Mouse (Mus musculus): Measurements from ENCODE around the gene Olfr1393.
"Not testable (repeated sequence)": the region's sequence is repeated elsewhere in the genome, so short reads cannot be mapped to it uniquely, and the experiment has no call there.

The Olfr1393 gene

DNA sequence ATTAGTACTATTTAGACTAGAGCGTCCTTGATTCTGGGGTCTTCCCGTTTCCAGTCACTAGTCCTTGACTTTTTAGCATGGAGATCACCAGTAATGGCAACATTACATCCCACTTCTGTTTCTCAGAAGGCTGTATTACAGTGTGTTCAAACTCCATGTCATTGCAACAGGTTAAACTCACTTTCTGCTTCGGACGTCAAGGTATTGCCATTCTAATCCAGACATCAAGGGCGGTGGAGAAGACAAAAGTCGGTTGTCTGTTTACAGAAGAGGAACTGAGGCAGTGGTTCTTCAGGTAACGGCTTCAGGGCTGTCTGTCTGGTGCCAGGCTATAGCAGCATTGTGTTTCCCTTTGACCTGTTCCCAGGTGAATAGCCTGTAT is 26.7 kb upstream of the Olfr1393 start:
- no peak for DNase-seq (ENCODE audit: low spot score)

DNA sequence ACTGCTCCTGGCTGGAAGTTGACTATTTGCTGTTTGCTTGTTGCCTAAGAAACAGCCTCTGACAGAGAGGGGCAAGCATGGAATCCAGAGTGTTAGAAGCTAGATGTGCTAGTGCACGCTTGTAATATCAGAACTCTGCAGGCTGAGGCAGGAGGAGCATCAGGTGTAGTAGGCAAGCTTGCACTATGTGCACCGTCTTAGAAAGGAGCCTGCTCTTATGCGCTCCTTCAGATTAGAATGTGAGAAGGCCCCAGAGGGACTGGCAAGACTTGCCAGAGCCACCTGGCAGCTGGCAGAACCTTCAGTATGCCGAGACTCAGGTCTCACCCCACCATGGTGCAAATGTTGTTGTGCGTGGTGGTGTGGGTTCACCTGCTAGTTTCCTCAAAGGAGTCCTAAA is 26.1 kb upstream of the Olfr1393 start:
- no peak for DNase-seq (ENCODE audit: low spot score)

DNA sequence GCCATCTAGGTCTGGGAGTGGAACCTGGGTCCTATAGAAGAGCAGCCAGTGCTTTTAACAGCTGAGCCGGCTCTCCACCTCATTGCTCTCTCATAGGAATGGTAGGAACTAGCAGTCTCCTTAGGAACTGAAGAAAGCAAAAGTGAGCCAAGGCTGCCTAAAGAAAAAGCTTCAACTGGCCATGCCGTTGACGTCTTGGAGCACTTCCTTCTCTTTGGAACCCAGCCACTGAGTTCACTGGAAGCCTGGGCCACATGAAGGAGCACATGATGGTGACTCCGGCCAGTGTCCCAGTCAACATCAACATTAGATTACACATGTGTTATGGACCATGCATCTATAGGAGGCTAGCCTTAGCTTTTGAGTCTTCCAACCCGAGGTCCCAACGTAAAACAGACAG is 25.1 kb upstream of the Olfr1393 start:
- no peak for DNase-seq (ENCODE audit: low spot score)

DNA sequence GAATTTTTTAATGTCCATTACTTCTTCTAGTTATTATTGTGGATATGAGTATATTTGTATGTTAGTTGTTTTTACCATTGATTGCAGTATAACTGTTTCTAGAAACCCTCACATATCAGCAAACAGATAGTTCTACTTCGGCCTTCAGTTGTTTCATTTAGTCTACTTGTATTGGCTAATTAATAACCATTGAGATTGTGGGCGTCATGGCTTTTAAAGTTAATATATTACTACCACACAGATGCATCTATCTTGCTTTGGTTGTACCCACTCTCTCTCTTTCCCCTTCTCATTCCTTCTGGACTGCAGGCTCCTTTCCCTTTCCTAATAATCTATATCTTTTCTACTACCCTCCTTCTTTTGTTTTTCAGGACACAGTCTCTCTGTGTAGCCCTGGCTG is 18.8 kb upstream of the Olfr1393 start:
- no peak for DNase-seq (ENCODE audit: low spot score)

DNA sequence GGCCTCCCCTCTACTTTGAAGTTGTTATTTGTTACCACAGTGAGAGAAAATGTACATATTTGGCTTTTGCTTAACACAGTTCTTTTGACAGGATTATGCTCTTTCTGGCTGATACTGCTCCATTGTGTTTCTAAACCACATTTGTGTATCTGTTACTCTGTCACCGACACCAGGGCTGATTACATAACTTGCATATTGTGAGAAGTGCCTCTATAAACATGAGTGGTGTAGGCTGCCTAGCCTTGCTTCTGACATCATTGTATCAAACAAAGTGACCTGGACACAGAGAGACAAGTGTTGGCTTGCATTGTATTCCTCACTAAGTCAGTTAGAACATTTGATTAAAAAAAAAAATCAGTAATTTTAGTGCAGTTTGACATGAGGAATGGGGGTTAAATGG is 18.3 kb upstream of the Olfr1393 start:
- no peak for DNase-seq (ENCODE audit: low spot score)

DNA sequence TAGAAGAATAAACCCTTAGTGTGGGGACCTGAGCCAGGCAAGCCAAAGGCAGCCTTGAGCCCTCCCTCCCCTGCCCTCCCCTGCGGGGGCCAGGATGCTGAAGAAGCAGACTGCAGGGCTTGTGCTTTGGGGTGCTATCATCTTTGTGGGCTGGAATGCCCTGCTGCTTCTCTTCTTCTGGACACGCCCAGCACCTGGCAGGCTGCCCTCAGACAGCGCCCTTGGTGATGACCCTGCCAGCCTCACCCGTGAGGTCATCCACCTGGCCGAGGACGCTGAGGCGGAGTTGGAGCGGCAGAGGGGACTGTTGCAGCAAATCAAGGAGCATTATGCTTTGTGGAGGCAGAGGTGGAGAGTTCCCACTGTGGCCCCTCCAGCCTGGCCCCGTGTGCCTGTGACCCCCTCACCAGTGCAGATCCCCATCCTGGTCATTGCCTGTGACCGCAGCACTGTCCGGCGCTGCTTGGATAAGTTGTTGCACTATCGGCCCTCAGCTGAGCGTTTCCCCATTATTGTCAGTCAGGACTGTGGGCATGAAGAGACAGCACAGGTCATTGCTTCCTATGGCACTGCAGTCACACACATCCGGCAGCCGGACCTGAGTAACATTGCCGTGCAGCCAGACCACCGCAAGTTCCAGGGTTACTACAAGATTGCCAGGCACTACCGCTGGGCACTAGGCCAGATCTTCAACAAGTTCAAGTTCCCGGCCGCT is 17.3 kb upstream of the Olfr1393 start:
- peak; percentile 80 for DNase-seq (ENCODE audit: low spot score)

DNA sequence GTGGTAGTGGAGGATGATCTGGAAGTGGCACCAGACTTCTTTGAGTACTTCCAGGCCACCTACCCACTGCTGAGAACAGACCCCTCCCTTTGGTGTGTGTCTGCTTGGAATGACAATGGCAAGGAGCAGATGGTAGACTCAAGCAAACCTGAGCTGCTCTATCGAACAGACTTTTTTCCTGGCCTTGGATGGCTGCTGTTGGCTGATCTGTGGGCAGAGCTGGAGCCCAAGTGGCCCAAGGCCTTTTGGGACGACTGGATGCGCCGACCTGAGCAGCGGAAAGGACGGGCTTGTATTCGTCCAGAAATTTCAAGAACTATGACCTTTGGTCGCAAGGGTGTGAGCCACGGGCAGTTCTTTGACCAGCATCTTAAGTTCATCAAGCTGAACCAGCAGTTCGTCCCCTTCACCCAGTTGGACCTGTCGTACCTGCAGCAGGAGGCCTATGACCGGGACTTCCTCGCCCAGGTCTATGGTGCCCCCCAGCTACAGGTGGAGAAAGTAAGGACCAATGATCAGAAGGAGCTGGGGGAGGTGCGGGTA is 16.7 kb upstream of the Olfr1393 start:
- DNase-seq (ENCODE audit: low spot score) = no peak

DNA sequence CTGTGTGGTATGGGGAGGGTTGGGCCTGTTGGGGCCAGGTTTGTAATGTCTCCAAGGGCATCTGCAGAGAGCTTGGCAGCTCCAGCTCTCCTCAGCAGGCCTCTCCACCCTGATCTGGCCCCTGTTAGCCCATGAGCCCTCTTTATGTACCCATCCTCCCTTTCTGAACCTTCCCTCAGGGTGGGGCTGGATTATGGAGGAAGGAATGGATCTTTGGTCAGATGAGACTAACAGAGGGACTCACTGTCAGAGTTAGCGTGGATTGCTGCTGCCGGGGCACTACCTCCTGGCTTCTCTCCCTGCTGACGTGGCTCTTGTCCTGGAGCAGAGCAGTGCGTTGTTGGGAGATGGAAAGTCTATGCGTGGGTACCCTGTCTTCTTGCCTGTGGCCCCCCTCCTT is 15.8 kb upstream of the Olfr1393 start:
- DNase-seq (ENCODE audit: low spot score) = no peak

DNA sequence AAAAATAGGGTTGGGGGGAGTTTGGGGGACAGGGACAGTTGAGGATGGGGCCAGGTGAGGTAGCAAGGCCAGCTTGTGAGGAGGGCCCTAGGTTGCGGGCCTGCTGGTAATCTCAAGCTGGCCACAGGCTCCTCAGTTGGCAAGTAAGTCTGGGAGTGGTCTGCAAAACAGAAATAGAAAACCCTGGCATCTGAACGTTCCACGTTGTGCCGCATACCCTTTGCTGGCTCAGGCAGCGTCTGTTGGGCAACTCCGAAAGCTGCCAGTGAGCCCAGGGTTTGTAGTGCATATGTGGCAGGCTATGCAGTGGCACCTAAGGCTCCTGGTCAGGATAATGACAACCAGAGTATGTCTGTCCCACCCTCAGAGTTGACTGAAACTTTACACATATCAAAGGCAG is 15.0 kb upstream of the Olfr1393 start:
- no peak for DNase-seq (ENCODE audit: low spot score)

DNA sequence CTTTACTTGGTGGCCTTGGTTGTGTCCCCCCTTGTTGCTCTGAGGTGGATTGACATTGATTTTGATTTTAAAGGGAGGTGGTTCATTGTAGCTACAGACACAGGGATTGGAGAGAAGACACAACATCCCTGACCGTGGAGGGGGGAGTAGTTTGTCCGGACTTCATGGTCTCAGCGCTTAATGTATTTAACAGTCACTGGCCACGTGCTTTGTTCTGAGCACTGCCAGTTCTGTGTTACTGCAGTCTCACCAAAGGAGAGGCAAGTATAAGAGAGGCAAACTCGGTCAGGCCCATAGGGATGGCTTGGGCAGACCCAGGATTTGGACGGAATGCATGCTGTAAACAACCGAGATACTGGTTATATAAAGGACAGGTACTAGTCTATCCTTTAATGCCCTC is 14.0 kb upstream of the Olfr1393 start:
- DNase-seq (ENCODE audit: low spot score) = no peak

DNA sequence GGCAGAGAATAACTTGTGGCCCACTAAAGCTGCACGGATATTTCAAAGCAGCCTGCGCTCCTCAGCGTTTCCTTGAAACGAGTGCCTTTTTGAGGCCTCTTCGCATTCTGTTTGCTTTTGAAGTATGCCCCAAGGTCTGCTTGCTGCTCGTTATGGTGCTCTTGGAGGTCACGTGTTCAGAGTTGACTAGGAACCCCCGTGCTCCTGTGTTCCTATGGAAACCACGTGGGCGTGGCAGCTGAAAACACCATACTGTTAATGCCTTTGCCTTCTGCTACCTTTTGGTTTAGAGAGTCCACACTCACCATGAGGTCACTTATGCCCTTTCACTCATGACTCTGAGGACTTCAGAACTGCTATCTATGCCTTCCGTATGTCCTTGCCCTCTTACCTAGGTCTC is 13.5 kb upstream of the Olfr1393 start:
- no peak for DNase-seq (ENCODE audit: low spot score)

DNA sequence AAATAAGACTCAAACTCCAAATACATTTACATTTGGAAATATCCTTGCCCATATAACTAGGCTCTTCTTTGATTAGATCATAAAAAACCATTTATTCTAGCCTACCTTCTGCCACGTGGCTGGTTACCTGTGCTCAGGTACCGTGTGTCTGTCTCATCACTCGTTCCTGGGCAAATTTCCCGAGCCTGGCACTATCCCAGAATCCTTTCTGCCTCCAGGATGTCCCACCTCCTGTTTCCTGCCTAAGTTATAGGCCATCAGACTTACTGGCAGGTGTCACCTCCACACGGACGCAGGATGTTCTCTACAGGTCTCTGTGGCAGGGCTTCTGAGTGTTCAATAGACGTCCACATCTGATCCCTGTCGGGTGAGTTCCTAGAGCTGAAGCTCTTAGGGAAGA is 13.0 kb upstream of the Olfr1393 start:
- DNase-seq (ENCODE audit: low spot score) = no peak

DNA sequence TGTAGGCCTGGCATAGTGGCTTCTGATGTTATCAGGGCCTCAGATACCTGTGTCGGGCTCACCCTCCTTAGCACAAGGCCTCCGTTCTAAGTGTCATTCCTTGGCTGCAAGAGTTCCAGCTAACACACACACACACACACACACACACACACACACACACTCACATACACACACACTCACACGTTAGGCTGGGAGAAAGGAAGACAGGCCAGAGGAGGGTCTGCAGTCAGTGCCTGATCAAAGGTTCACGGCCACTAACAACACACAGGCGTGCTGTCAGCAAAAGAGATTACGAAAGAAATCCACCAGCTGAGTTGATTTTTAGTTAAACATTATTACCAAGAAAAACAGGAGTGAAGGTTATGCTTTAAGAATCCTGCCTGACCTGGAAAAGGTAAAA is 11.4 kb upstream of the Olfr1393 start:
- no peak for DNase-seq (ENCODE audit: low spot score)

DNA sequence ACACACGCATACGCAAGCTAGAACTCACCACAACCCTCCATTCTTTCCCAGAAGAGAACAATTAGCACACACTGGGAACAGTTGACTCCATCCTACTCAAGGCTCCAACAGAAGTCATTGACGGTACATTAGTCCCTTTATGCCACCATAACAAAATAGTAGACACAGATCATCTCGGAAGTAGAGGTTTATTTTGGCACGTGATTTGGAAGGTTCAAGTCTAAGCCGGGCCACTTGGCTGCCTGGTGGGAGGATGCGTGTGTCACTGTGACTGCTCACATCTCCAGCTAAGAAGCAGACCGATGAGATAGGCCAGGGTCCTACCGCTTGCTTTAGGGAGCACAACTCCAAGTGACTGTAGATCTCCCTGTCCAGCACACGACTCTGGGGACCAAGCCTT is 10.8 kb upstream of the Olfr1393 start:
- no peak for DNase-seq (ENCODE audit: low spot score)

DNA sequence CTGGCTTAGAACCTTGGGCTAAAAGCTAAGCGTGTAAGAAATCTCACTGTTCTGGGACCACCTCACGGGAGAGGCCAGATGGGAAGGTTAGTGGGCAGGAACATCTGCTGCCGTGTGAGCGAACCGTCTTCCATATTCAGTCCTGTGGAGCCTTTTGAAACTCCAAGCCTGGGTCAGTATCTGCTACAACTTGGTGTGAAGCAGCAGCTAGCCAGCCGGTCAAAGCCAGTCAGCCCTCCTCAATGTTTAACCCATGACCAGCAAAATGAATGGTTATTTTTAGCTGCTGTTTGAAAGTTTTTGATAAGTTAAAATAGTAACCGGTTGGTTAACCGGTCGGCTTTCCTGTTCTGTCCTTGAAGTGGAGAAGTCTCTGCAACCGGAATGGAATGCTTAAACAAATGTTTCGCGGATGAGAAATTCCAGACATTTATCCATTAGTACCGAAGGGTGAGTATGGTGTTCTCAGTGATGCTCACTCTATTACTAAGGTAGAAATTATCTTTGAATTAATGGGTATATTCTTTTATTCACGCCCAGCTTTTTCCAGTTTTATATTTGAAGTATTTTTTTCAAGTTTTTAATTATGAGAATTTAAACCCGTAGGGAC is 10.0 kb upstream of the Olfr1393 start:
- DNase-seq (ENCODE audit: low spot score) = no peak

DNA sequence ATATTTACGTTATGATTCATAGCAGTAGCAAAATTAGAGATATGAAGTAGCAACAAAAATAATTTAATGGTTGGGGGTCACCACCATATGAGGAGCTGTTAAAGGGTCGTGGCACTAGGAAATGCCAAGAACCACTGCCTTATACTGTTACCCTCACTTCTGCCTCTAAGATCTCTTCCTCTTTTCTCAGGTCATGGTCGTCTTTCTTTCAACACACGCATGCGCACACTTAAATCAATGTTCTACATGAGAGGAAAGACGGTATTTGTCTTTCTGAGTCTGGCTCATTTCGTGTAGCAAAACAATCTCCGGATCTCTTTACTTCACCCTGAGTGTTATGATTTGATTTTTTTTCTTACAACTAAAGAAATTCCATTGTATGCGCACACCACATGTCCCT is 8.3 kb upstream of the Olfr1393 start:
- DNase-seq (ENCODE audit: low spot score) = no peak

DNA sequence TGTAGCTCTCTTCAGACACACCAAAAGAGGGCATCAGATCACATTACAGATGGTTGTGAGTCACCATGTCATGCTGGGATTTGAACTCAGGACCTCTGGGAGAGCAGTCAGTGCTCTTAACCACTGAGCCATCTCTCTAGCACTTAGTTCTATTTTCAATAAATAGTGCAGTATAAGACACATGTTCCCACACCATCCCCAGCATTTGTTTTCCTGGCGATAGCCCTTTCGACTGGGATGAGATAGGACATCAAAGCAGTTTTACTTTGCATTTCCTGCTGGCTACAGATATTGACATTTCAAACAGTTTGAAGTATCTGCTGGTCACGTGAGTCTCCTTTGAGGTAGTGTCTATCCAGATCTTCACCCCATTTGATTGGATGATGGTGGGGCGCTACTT is 7.7 kb upstream of the Olfr1393 start:
- no peak for DNase-seq (ENCODE audit: low spot score)

DNA sequence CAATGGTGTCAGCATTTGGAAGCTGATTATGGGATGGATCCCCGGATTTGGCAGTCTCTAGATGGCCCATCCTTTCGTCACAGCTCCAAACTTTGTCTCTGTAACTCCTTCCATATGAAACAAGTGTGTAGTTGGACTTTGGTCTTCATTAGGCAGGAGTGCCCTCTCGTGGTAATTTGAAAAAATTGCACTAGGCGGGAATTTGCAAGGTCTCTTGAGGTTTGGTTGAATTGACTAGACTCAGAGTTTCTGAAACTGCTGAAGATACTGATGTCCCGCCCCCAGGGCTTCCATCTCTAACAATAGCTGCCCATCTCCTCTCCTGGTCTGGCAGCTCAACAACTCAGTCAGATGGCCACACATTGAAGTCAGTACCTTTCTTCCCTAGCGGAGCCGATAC is 6.8 kb upstream of the Olfr1393 start:
- DNase-seq (ENCODE audit: low spot score) = no peak

DNA sequence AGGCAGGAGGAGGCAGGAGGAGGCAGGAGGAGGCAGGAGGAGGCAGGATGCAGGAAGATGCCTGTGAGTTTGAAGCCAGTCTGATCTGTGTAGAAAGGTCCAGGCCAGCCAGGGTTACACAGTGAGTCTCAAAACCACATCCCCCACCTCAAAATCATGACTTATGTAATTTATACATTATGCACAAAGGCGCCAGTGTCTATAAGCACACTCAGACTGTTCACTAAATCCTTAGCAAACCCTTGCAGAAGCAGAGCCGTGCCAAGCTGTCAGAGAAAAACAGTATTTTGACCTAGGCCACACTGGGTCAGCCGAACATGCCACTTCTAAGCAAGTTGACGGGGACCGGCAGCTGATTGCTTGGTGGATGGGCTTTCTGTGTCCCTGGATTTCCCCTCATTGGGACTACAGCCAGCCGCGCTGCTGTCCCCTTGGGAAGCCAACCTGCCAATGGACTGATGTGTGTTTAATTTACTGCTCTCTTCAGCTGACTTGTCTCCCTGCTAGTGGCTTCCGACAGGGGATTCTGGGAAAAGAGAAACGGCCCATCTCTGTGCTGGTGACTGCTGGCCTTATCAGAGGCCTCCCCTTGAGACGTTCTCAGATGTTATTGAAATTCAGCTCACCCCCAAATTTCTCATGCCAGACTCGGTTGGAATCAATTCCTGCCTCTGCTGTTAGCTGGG is 4.1 kb upstream of the Olfr1393 start:
- DNase-seq (ENCODE audit: low spot score) = no peak

DNA sequence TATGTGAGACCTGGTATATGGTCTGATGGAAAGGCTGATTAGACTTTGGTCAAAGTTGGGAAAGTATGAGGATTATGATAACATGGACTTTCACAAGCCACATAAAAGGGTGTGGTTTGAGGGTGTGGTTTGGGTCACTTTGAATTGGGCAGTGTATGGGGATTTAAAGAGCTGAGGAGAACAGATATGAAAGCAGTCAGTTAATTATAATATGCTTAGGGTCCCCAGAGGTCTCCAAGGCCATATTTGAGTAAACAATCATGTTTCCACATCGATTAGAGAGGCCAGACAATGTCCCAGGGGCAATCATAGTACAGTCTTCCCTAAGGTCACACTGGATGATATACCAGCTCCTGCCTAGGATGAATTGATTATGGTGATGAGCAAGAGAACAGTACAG is 6.9 kb downstream of the Olfr1393 start, which contains the start of gene Olfr1392:
Olfr1392 (plus strand) TSS at position 301 of the 400 bp plus-strand sequence.
- DNase-seq (ENCODE audit: low spot score) = not testable (repeated sequence)

DNA sequence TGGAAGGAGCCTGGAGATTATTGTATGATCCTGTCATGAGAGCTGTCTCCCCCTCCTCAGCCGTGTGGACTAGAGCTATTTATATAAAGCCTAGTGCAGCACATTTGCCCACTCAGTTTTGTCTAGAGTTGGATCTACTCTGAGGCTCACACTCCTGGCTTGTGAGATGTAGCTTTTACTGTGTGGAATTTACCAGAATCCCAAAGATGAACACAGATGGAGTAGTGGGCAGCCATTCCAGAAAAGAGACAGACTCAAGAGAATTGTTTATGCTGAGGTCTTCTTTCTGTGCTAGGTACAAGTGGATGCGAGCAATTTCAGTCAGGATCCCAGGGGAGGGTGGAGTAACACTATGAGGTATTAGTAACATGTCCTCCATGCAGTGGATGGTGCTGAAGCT is 9.1 kb downstream of the Olfr1393 start:
- no peak for DNase-seq (ENCODE audit: low spot score)

DNA sequence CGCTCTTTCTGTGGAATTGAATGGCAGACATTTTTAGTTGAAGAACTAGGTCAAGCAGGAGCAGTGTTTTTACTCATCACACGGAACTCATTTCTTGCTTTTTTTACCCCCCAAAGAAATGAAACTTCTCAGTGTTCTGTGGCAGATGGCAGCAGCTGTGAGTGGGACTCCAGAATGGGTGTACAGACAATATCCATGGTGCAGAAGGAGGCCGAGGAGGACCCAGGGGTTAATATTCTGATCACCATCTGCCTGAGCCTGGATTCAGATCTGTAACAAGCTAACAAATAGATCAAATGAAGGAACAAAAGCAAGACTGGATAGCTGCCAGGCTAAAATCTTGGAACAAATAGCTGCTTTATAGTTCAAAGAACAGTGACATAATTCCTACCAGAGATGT is 14.7 kb downstream of the Olfr1393 start:
- no peak for DNase-seq (ENCODE audit: low spot score)

DNA sequence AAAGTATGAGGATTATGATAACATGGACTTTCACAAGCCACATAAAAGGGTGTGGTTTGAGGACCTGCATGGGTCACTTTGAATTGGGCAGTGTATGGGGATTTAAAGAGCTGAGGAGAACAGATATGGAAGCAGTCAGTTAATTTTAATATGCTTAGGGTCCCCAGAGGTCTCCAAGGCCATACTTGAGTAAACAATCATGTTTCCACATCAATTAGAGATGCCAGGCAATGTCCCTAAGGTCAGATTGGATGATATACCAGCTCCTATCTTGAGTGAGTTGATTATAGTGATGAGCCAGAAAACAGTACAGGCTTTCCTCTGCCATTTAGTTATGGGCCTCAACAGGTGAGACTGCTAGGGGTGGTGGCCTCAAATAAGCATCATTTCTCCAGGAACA is 26.3 kb downstream of the Olfr1393 start, which contains the start of gene Olfr10:
Olfr10 (plus strand) TSS at position 301 of the 400 bp plus-strand sequence.
- DNase-seq (ENCODE audit: low spot score) = no peak
